Mouse (Mus musculus): ENCODE measurements around the gene Gm9833. TPM values are rescaled to one million over a fixed set of nuclear protein-coding genes. Genes with fewer than 3 reads are reported as not detected.
"Not testable (repeated sequence)": the region's sequence is repeated elsewhere in the genome, so short reads cannot be mapped to it uniquely, and the experiment has no call there.

The Gm9833 gene
- 1 to 10 TPM; 4.4 to 5.5 TPM for total RNA-seq (2021)
- long read RNA-seq, experiment 1, partial matches to known transcripts = 0 of 1 reads
- long read RNA-seq, experiment 1, other reads (novel, unspliced or antisense) = 1 of 1 reads
- long read RNA-seq, experiment 2 = 0 reads

DNA sequence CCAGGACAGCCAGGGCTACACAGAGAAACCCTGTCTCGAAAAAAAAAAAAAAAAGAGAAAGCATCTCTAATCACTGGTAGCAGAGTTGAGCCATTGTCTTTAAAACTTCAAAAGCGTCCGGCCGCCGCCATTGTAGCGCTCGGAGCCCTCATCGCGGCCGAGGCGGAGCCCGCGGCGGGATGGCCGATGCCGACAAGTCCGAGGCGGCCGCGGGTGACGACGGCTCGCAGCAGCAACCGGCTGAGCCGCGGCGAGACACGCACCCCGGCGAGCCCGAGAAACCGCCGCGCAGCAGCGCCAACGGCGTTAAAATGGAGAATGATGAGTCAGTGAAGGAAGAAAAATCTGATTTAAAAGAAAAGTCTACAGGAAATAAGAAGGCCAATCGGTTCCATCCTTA is at the start of gene Gm9833:
TSS of gene Gm9833 (plus strand) at position 117 of the 400 bp plus-strand sequence.
- DNase-seq = not testable (repeated sequence)

DNA sequence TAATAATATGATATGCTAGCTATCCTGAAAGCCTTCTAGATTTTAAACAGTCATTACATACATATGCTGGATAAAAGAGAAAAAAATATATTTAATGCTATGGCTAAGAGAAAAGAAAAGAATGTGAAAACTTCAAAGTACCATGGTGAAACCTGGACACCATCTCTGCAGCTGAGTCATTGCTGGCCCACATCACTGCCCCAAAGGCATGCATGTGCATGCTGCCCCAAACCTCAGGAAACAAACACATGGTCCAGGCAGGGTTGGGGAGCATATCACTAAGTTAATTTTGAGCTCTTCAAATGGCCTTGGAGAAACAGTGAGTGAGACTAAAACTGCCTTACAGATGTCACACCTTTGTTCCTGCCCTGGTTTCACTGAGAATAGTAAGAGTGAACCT is 17.8 kb upstream of the Gm9833 start:
- no peak for DNase-seq

- DNase-seq = no peak
These were observed 12.1 kb upstream of the Gm9833 start for GRCm38 (mm10) chr3:10075826-10076225.

DNA sequence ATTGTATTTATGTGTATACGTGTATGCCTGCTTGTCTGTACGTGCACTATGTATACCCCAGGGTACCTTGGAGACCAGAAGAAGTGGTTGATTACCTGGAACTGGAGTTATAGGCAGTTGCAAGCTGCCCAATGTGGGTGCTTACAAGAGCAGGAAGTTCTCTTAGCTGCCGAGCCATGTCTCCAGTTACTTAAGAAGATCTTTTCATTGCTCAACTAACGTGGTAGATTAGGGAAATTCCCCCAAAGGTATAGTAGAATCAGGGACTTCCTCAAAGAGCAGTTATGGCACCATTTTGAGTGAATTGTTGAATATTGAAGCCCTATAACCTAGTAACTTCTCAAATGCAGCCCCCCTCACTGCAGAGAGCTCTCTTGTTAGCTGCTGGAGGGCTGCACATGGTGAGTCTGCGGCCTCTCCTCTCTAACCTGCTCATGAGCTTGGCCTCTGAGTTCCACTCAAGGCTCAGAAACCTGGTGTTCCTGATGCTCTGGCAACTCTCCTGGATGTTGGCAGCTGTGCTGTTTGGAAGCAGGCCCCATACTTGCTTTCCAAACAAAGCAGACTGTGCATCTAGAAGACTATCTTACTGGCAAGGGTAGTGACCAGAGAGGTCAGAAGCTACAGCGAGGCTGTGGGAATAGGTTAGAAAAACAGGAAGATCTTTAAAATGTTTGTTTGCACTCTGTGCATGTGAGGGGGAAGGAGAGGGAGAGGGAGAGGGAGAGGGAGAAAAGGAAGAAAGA is 10.6 kb upstream of the Gm9833 start:
- DNase-seq = peak; percentile 55

- DNase-seq = no peak
These were observed 9.8 kb upstream of the Gm9833 start for GRCm38 (mm10) chr3:10078113-10078512.

- DNase-seq = no peak
These were observed 6.6 kb upstream of the Gm9833 start for GRCm38 (mm10) chr3:10081336-10081735.

DNA sequence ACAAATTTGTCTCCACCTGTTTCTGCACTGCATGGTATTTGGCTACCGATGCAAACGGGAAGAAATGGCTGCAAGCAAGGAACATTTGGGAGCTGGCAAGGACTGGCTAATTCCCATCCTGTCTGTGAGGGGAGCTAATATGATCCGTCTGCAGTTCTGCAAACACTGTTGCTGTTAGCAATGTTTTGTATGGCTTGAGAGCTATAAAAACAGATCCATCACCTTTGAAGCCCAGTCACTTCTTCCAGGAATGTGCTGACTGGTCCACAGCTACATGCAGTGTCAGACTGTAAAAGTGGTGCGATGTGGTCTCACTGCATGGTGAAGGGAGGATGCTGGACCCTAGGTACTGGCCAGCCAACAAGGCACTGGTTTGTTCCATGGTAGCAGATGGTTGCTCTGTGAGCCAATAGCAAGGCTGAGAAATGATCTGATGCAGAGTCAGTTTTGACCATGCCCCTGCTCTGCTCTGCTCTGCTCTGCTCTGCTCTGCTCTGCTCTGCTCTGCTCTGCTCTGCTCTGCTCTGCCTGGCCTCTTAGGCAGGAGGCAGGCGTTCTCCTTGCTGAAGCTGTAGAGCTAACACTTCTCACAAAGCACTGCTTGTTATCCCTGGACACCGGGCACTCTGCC is 5.9 kb upstream of the Gm9833 start:
- DNase-seq = no peak

DNA sequence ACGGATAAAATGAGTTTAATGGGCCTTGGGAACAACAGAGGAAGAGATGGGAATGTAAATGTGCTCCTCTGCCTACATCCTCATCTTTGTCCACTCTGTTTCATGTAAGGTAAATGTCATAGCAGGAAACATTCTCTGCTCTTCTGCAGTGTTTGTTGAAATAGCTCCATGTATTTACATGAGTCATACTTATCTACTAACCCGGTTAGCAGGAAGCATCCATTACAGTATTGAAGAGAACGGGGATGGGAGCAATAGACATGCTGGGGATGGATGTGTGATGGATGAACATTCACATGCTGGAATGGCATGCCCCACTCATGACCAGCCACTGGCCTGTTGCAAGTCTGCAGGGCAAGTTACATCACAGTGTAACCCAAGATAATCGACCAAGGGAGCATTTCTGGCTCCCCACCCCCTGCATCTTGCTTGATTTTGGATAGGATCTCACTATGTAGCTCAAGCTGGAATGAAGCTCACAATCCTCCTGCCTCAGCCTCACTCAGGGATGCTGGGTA is 5.3 kb upstream of the Gm9833 start:
- DNase-seq = no peak

GRCm38 (mm10) chr3:10084102-10084501 is 3.8 kb upstream of the Gm9833 start:
- DNase-seq = no peak

DNA sequence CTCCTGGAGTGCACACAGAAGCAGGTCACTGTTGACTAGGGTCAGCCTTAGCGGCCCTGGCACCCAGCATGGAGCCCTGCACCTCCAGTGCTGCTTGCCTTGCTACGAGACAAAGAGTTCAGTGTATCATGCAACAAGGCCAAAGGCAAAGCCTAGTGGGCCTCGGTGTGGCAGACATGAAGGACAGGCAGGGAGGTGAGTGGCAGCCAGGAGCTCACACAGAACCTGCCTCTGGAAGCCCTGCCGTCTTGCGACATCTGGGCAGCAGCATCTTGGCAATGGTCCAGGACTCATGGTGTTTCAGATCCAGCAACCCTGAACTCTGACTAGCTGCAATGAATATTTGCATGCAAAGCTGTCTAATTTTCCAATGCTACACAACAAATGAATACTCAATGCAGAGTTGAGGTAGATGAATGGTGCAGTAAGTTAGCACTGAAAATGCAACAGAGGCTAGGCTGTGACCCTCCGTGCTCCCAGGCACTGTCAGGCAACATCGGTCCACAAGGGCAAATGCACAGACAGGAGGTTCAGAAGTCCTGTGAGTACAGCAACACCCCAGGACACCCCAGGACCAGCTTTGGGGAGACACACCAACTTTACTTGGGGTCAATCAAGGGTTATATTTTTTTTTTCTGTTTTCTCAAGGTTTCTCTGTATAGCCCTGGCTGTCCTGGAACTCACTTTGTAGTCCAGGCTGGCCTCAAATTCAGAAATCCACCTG is 2.4 kb upstream of the Gm9833 start:
- DNase-seq = peak; percentile 82

- DNase-seq = no peak
These were observed 399 bp upstream of the Gm9833 start for GRCm38 (mm10) chr3:10087511-10087910.

- no peak for DNase-seq
These were observed 3.8 kb downstream of the Gm9833 start for GRCm38 (mm10) chr3:10091616-10092140.

DNA sequence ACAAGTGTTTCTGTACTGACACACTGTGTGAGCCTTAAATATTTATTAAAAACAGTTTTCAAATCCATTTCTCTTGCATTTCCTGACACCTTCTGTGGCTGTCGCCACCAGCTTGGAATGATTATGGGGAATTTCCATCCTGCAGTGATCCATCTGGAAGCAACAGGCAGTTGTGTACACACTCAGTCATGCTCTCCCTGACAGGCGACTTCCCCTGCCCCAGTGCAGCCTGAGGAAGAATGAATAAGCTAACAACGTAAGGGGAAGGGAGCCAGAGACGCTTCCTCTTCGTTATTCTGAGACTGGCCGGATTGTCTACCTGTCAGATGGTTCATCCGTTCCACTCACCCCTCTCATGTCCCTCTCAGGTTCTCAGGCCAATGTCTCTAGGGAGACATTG is 4.6 kb downstream of the Gm9833 start:
- no peak for DNase-seq

GRCm38 (mm10) chr3:10092914-10093313 is 5.0 kb downstream of the Gm9833 start:
- no peak for DNase-seq

DNA sequence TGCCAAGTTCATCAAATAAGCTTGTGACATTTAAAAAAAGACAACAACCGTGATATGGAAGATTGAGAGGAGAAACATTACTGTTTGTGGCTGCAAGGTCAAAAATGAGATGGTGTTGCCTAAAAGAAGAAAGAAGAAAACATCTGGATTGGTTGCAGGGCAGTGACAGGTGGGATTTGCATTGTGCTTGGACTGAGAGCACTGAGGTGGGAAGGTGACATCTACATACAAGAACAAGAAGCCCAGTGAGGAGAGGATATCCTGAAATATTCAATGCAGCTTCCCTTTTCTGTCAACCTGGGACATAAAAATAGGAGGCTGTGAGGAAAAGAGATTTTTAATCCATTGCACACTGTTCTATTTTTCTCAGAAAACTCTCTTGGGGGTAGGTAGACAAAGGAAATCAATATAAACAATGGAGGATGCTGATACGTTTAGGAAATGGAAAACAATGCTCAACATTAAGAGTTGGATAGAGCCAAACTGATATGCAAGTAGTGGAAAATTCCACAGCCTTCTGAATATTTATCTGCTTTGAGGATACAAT is 7.2 kb downstream of the Gm9833 start:
- DNase-seq = no peak

DNA sequence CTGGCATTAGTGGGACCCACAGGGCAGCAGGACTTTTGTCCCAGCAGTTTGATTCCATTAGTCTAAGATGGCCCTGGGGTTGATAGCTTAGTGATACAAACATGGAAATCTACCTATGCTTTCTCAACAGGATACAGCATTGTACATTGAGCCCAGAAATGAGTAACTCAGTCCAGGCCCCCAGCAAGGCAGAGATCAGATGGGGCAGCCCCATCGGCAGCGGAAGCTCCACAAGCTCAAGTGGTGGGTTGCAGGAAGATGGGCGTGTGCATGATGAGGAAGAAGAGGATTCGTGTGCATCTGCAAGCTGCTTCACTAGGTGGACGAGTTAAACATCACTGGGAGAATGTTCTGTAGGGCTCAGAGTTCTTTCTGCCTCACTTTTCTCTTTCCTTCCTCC is 11.8 kb downstream of the Gm9833 start:
- DNase-seq = no peak

GRCm38 (mm10) chr3:10111570-10111969 is 23.7 kb downstream of the Gm9833 start:
- no peak for DNase-seq

GRCm38 (mm10) chr3:10112196-10112595 is 24.3 kb downstream of the Gm9833 start:
- no peak for DNase-seq

- DNase-seq = no peak
These were observed 24.8 kb downstream of the Gm9833 start for GRCm38 (mm10) chr3:10112660-10113059.

DNA sequence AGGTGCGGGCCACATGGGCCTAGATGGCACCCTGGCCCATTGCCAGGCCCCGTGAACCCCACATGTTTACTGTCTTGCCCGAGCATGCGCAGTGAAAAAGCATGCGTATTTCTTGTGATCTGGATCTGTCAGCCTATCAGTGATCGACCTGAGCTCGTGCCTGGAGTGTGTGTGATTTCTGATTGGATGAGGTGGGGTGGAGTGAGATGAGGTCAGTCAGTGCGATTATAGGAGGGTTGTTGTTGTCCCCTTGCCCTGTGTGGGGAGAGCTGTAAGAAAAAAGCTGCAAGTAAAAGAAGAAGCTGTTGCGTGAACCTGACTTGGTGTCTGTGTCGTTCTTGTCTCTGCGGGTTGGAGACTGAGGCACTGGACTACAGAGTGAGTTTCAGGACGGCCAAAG is 28.6 kb downstream of the Gm9833 start:
- no peak for DNase-seq

DNA sequence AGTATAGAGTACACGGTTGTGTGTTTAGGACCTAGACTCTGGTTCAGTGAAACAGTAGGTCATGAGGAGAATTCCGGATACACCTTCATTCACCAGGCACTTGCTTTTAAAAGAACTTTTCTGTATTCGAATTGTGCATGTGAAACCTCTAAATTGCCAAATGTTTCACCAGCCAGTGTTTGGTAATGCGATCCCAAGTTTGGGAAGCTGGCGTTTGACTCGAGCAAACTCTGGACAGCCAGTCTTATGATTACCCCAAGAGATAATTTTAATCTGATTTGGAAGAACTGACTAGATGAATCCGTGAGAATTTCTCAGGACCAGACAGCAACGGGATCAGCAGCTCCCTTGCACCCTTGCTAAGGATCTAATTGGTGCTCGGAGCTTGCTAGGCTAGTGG is 33.3 kb downstream of the Gm9833 start:
- no peak for DNase-seq
